30 mouse cellular contexts compared by ENCODE assay signal in genomic region chr4:9750404-9750803, GRCm38 (mm10).
"Had no signal": no experiment of that assay in that cellular context is flagged by ENCODE, and none has a peak within 500 bp of the region (broad histone marks: within the 10 kb centered on the region; RNA-seq: fewer than 3 reads in every experiment).

No protein-coding gene starts in this region.

- H3K27ac ChIP-seq: heart, embryonic 10.5 days; heart, embryonic 13.5 days; heart, embryonic 15.5 days; hindbrain, embryonic 10.5 days; hindbrain, embryonic 12.5 days; hindbrain, embryonic 13.5 days; hindbrain, embryonic 14.5 days; hindbrain, embryonic 15.5 days; hindbrain, postnatal 0 days; intestine, embryonic 15.5 days; kidney, embryonic 15.5 days; kidney, postnatal 0 days; layer of hippocampus, adult 2 months; left cerebral cortex, adult 2 months had no signal

- H3K4me3 ChIP-seq: heart, embryonic 10.5 days; heart, embryonic 12.5 days; heart, embryonic 13.5 days; heart, embryonic 15.5 days; hindbrain, embryonic 10.5 days; hindbrain, embryonic 12.5 days; hindbrain, embryonic 13.5 days; hindbrain, embryonic 15.5 days; intestine, embryonic 15.5 days; kidney, embryonic 15.5 days; layer of hippocampus, adult 2 months; left cerebral cortex, adult 2 months had no signal

- DNase-seq: heart, postnatal 10 days; heart, postnatal 14 days; heart, postnatal 36 days; kidney, adult 11 months; kidney, adult 18-20 months; kidney, adult 2 months; kidney, adult 8-10 months; kidney, adult 9 months; kidney, postnatal 10 days; kidney, postnatal 14 days; kidney, postnatal 25 days; kidney, postnatal 36 days; kidney, postnatal 4 days; layer of hippocampus, adult 9-11 months; layer of hippocampus, postnatal 36 days had no signal

- H3K4me1 ChIP-seq: heart, embryonic 10.5 days; heart, embryonic 12.5 days; heart, embryonic 13.5 days; heart, embryonic 15.5 days; hindbrain, embryonic 10.5 days; hindbrain, embryonic 12.5 days; hindbrain, embryonic 13.5 days; hindbrain, embryonic 15.5 days; intestine, embryonic 15.5 days; kidney, embryonic 15.5 days had no signal

- H3K9me3 ChIP-seq: heart, embryonic 10.5 days; heart, embryonic 12.5 days; heart, embryonic 13.5 days; heart, embryonic 15.5 days; hindbrain, embryonic 10.5 days; hindbrain, embryonic 12.5 days; hindbrain, embryonic 13.5 days; hindbrain, embryonic 15.5 days; intestine, embryonic 15.5 days; kidney, embryonic 15.5 days had no signal

- H3K9ac ChIP-seq: heart, embryonic 12.5 days; heart, embryonic 13.5 days; heart, embryonic 15.5 days; hindbrain, embryonic 12.5 days; hindbrain, embryonic 13.5 days; hindbrain, embryonic 14.5 days; hindbrain, embryonic 15.5 days; intestine, embryonic 15.5 days; kidney, embryonic 15.5 days had no signal

- H3K36me3 ChIP-seq: heart, embryonic 10.5 days; heart, embryonic 12.5 days; heart, embryonic 13.5 days; heart, embryonic 15.5 days; hindbrain, embryonic 10.5 days; hindbrain, embryonic 12.5 days; hindbrain, embryonic 13.5 days; hindbrain, embryonic 15.5 days; intestine, embryonic 15.5 days; kidney, embryonic 15.5 days had no signal

- H3K27me3 ChIP-seq: heart, embryonic 12.5 days; heart, embryonic 13.5 days; heart, embryonic 15.5 days; hindbrain, embryonic 12.5 days; hindbrain, embryonic 13.5 days; hindbrain, embryonic 15.5 days; intestine, embryonic 15.5 days; kidney, embryonic 15.5 days had no signal
